Mouse (Mus musculus) liver, embryonic 11.5 days (tissue): ENCODE measurements around the gene Tfcp2l1. TPM values are rescaled to one million over a fixed set of nuclear protein-coding genes. Genes with fewer than 3 reads are reported as not detected.

Experiments
- polyA plus RNA-seq: library from polyadenylated mRNA; unstranded; fragments of >200 nt; fragmentation: Nextera tagmentation; extraction: Ambion mirVana; gene quantifications from 2 replicates; pipeline ENCODE4 v1.2.1, GENCODE M21; 2014

Tfcp2l1 gene
- polyA plus RNA-seq, 1 experiment from 2014 or later, result 0.60 TPM

Other genes starting within 250 kb of the Tfcp2l1 start
- 40.6 and 41.1 TPM in 2 replicates for gene Clasp1, start 238.9 kb upstream of the Tfcp2l1 start, polyA plus RNA-seq